Comparison of ENCODE assay signal across 28 mouse cellular contexts in the genomic region with DNA sequence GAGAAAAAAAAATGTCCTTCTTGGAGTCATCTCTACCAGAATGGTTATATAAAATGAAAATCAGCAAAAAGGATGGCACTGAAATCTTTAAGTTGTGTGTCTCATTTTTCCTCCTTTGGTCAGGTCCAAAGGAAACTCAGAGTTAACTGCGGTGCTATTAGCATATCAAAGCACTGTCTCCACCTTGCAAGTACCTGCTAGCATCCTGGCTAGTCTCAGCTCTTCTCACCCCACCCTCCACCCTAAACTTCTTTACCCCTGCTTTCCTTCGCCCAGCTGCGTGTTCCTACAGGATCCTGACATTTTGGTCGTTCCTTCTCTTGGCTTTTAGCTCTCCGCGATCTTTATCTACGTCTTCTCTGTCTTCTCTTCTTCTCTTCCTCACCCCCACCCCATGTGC. TPM values are rescaled to one million over a fixed set of nuclear protein-coding genes. Genes with fewer than 3 reads are reported as not detected.
DNase-seq lines count a peak whose midpoint lies in the region; ATAC-seq and TF ChIP-seq lines count a peak whose summit lies in the region.
"Had no signal": no experiment of that assay in that cellular context is flagged by ENCODE, and none has a peak within 500 bp of the region (broad histone marks: within the 10 kb centered on the region; RNA-seq: fewer than 3 reads in every experiment).

No protein-coding gene starts in this region.

- no peak for DNase-seq in embryonic facial prominence, embryonic 14.5 days (ENCODE audit: low spot score)
- DNase-seq in embryonic facial prominence, embryonic 10.5 days (ENCODE audit: low spot score) = no peak
- no peak for DNase-seq in heart, adult 8-10 months (ENCODE audit: low spot score)
- DNase-seq in hindbrain, postnatal 0 days (ENCODE audit: low spot score) = no peak
- no peak for DNase-seq in hindbrain, embryonic 11.5 days (ENCODE audit: low spot score)
- no peak for DNase-seq in ovary, postnatal 10 days (ENCODE audit: low spot score)
- DNase-seq: adrenal gland, adult 2 months; cerebellum, adult 11 months; cerebellum, adult 9-11 months; forebrain, postnatal 0 days; gastrocnemius, postnatal 36 days; kidney, adult 8-10 months; kidney, postnatal 10 days; lung, adult 18-20 months; lung, postnatal 10 days; right cerebral cortex, adult 18-20 months; right cerebral cortex, postnatal 4 days; thymus, postnatal 14 days had no signal

- peaks cover 21% of the 10 kb centered on the region for H3K27me3 ChIP-seq in embryonic facial prominence, embryonic 14.5 days (replicated peaks; ENCODE audit: control insufficient read depth, insufficient read depth, low read length)
- H3K27me3 ChIP-seq in embryonic facial prominence, embryonic 10.5 days (replicated peaks; ENCODE audit: low read depth, poor library complexity, severe bottlenecking) = peaks cover 52% of the 10 kb centered on the region
- H3K27me3 ChIP-seq in heart, embryonic 13.5 days (replicated peaks) = peaks cover 16% of the 10 kb centered on the region
- H3K27me3 ChIP-seq in hindbrain, postnatal 0 days (ENCODE audit: insufficient read depth, low read length) = no peaks in the 10 kb centered on the region
- peaks cover 12% of the 10 kb centered on the region for H3K27me3 ChIP-seq in hindbrain, embryonic 11.5 days (ENCODE audit: control insufficient read depth, insufficient read depth, low read length)
- H3K27me3 ChIP-seq in myocyte (ENCODE audit: control insufficient read depth, insufficient read depth, insufficient read length) = no peaks in the 10 kb centered on the region

- TF ChIP-seq CTCF in hindbrain, postnatal 0 days (IDR thresholded peaks at IDR 0.05; ENCODE audit: low read depth) = no peak

- no peak overlapping the region for H3K27ac ChIP-seq in embryonic facial prominence, embryonic 14.5 days (replicated peaks; ENCODE audit: low read depth, low read length)
- no peak overlapping the region for H3K27ac ChIP-seq in embryonic facial prominence, embryonic 10.5 days (replicated peaks)
- peak overlapping the region; percentile 89 for H3K27ac ChIP-seq in heart, embryonic 13.5 days (replicated peaks)
- H3K27ac ChIP-seq in hindbrain, postnatal 0 days = no peak overlapping the region
- no peak overlapping the region for H3K27ac ChIP-seq in hindbrain, embryonic 11.5 days (ENCODE audit: low read depth, low read length)
- H3K27ac ChIP-seq: forebrain, embryonic 10.5 days; hindbrain, embryonic 12.5 days; intestine, embryonic 15.5 days; liver, embryonic 12.5 days; midbrain, embryonic 15.5 days; neural tube, embryonic 13.5 days had no signal

- H3ac ChIP-seq in myocyte (ENCODE audit: control insufficient read depth, insufficient read length) = no peak overlapping the region

- H3K4me2 ChIP-seq in embryonic facial prominence, embryonic 14.5 days (ENCODE audit: low read depth, low read length) = no peak overlapping the region
- peak overlapping the region; percentile 75 for H3K4me2 ChIP-seq in heart, embryonic 13.5 days
- H3K4me2 ChIP-seq in hindbrain, postnatal 0 days (ENCODE audit: low read depth, low read length) = 0 out of 2 replicates have a peak overlapping the region, but pooled peaks have one; percentile 96
- no peak overlapping the region for H3K4me2 ChIP-seq in hindbrain, embryonic 11.5 days (replicated peaks; ENCODE audit: low read depth, low read length)
- peak overlapping the region; percentile 97 for H3K4me2 ChIP-seq in myocyte (ENCODE audit: low read depth)

- no peak for TF ChIP-seq POLR2A in myocyte (IDR thresholded peaks at IDR 0.05; ENCODE audit: insufficient read length, low read depth)

- peaks cover 48% of the 10 kb centered on the region for H3K79me2 ChIP-seq in myocyte (ENCODE audit: control insufficient read depth, insufficient read depth)

- ATAC-seq in embryonic facial prominence, embryonic 14.5 days (ENCODE audit: low read depth) = no peak
- ATAC-seq in heart, embryonic 13.5 days (ENCODE audit: extremely low read depth, insufficient number of reproducible peaks, low FRiP score, low TSS enrichment) = no peak
- no peak for ATAC-seq in hindbrain, postnatal 0 days
- no peak for ATAC-seq in hindbrain, embryonic 11.5 days (ENCODE audit: low FRiP score)
- ATAC-seq: liver, embryonic 12.5 days had no signal

- 0 out of 2 replicates have a peak, but pooled peaks cover 3% of the 10 kb centered on the region for H3K4me1 ChIP-seq in embryonic facial prominence, embryonic 14.5 days (ENCODE audit: control insufficient read depth, insufficient read depth, low read length)
- peaks cover 9% of the 10 kb centered on the region for H3K4me1 ChIP-seq in embryonic facial prominence, embryonic 10.5 days
- H3K4me1 ChIP-seq in heart, embryonic 13.5 days = peaks cover 27% of the 10 kb centered on the region
- H3K4me1 ChIP-seq in hindbrain, postnatal 0 days (ENCODE audit: insufficient read depth, low read length) = peaks cover 6% of the 10 kb centered on the region; the same call in 1 of the 2 replicates
- H3K4me1 ChIP-seq in hindbrain, embryonic 11.5 days (replicated peaks; ENCODE audit: control insufficient read depth, insufficient read depth, low read length) = peaks cover 3% of the 10 kb centered on the region; the same call in 1 of the 2 replicates

- H3K4me3 ChIP-seq in embryonic facial prominence, embryonic 14.5 days (ENCODE audit: low read depth, low read length) = peak overlapping the region; percentile 59; the same call in 1 of the 2 replicates
- no peak overlapping the region for H3K4me3 ChIP-seq in embryonic facial prominence, embryonic 10.5 days
- peak overlapping the region; percentile 77 for H3K4me3 ChIP-seq in heart, embryonic 13.5 days
- H3K4me3 ChIP-seq in hindbrain, postnatal 0 days (ENCODE audit: low read length) = no peak overlapping the region
- H3K4me3 ChIP-seq in hindbrain, embryonic 11.5 days (ENCODE audit: low read depth, low read length) = no peak overlapping the region
- peak overlapping the region; percentile 69 for H3K4me3 ChIP-seq in myocyte

- no peaks in the 10 kb centered on the region for H3K9me3 ChIP-seq in embryonic facial prominence, embryonic 14.5 days (ENCODE audit: control insufficient read depth, low read length)
- H3K9me3 ChIP-seq in embryonic facial prominence, embryonic 10.5 days = no peaks in the 10 kb centered on the region
- H3K9me3 ChIP-seq in heart, embryonic 13.5 days = no peaks in the 10 kb centered on the region
- no peaks in the 10 kb centered on the region for H3K9me3 ChIP-seq in hindbrain, postnatal 0 days (ENCODE audit: low read length)
- no peaks in the 10 kb centered on the region for H3K9me3 ChIP-seq in hindbrain, embryonic 11.5 days (ENCODE audit: control insufficient read depth, low read length)
- H3K9me3 ChIP-seq: forebrain, embryonic 10.5 days; hindbrain, embryonic 12.5 days; intestine, embryonic 15.5 days; liver, embryonic 12.5 days; midbrain, embryonic 15.5 days; neural tube, embryonic 13.5 days had no signal

- H3K36me3 ChIP-seq in embryonic facial prominence, embryonic 14.5 days (ENCODE audit: control insufficient read depth, insufficient read depth, low read length) = no peaks in the 10 kb centered on the region
- no peaks in the 10 kb centered on the region for H3K36me3 ChIP-seq in embryonic facial prominence, embryonic 10.5 days (replicated peaks)
- peaks cover 9% of the 10 kb centered on the region; the same call in 1 of the 2 replicates for H3K36me3 ChIP-seq in heart, embryonic 13.5 days
- H3K36me3 ChIP-seq in hindbrain, postnatal 0 days (ENCODE audit: insufficient read depth, low read length) = no peaks in the 10 kb centered on the region
- H3K36me3 ChIP-seq in hindbrain, embryonic 11.5 days (ENCODE audit: control insufficient read depth, insufficient read depth, low read length) = no peaks in the 10 kb centered on the region
- no peaks in the 10 kb centered on the region for H3K36me3 ChIP-seq in myocyte (ENCODE audit: control insufficient read depth, insufficient read depth)
- H3K36me3 ChIP-seq: forebrain, embryonic 10.5 days; hindbrain, embryonic 12.5 days; intestine, embryonic 15.5 days; liver, embryonic 12.5 days; midbrain, embryonic 15.5 days; neural tube, embryonic 13.5 days had no signal

- 50% methylated on average over 7 of the region's 7 CpGs for WGBS in embryonic facial prominence, embryonic 14.5 days
- 50% methylated on average over 7 of the region's 7 CpGs for WGBS in embryonic facial prominence, embryonic 10.5 days
- WGBS in heart, embryonic 13.5 days = 33% methylated on average over 7 of the region's 7 CpGs
- WGBS in hindbrain, postnatal 0 days = 60% methylated on average over 7 of the region's 7 CpGs
- 52% methylated on average over 7 of the region's 7 CpGs for WGBS in hindbrain, embryonic 11.5 days

- H3K9ac ChIP-seq in embryonic facial prominence, embryonic 14.5 days (ENCODE audit: low read depth, low read length) = no peak overlapping the region
- H3K9ac ChIP-seq in heart, embryonic 13.5 days = peak overlapping the region; percentile 95
- H3K9ac ChIP-seq in hindbrain, postnatal 0 days (replicated peaks; ENCODE audit: low read length) = no peak overlapping the region
- no peak overlapping the region for H3K9ac ChIP-seq in hindbrain, embryonic 11.5 days (ENCODE audit: low read depth, low read length)
- H3K9ac ChIP-seq: liver, embryonic 12.5 days had no signal

TF ChIP-seq in myocyte, 11 proteins besides CTCF, POLR2A, EP300 and RAD21 (continues in another document):
- no peak for TF ChIP-seq MYOD1 (IDR thresholded peaks at IDR 0.05; ENCODE audit: control insufficient read depth in 1 of 3, insufficient read length in 2 of 3, low read depth in 2 of 3)
- no peak for TF ChIP-seq POLR2AphosphoS2 (IDR thresholded peaks at IDR 0.05; ENCODE audit: insufficient read length, low read depth)
- TF ChIP-seq USF1 (IDR thresholded peaks at IDR 0.05; ENCODE audit: low read depth) = no peak
- TF ChIP-seq MYOG (IDR thresholded peaks at IDR 0.05; ENCODE audit: control insufficient read depth in 1 of 3, insufficient read depth in 1 of 3, insufficient read length in 2 of 3, low read depth in 2 of 3) = no peak
- no peak for TF ChIP-seq TCF3 (IDR thresholded peaks at IDR 0.05; ENCODE audit: insufficient read length, low read depth)
- no peak for TF ChIP-seq SRF (IDR thresholded peaks at IDR 0.05; ENCODE audit: control insufficient read depth, insufficient read length, low read depth)
- no peak for TF ChIP-seq TCF12 (IDR thresholded peaks at IDR 0.05; ENCODE audit: insufficient read depth, poor library complexity, severe bottlenecking)
- no peak for TF ChIP-seq MAX (IDR thresholded peaks at IDR 0.05; ENCODE audit: low read depth)
- no peak for TF ChIP-seq REST (IDR thresholded peaks at IDR 0.05; ENCODE audit: insufficient read depth, insufficient read length)

RNA-seq across cellular contexts. Expression of gene Bves, which starts 47.2 kb away (rescaled TPM):
- 3.8 and 5.7 TPM in 2 replicates for polyA plus RNA-seq in embryonic facial prominence, embryonic 14.5 days (2014; fragmentation: Nextera tagmentation; extraction: Ambion mirVana)
- 2.3 and 2.5 TPM in 2 replicates for polyA plus RNA-seq in embryonic facial prominence, embryonic 10.5 days (2016; fragmentation: Nextera tagmentation; extraction: Ambion mirVana)
- 71.7 and 84.7 TPM in 2 replicates for polyA plus RNA-seq in heart, embryonic 13.5 days (2015; fragmentation: Nextera tagmentation; extraction: Ambion mirVana)
- 10 to 100 TPM; 29.5 to 34.0 (median 31.9) TPM for total RNA-seq in heart, adult 8-10 months (2022)
- total RNA-seq in hindbrain, postnatal 0 days (2014; rRNA removed) = 0.72 and 2.0 TPM in 2 replicates
- 1.1 TPM in 2 replicates for polyA plus RNA-seq in hindbrain, postnatal 0 days (2015; fragmentation: Nextera tagmentation; extraction: Ambion mirVana)
- 1.9 and 2.4 TPM in 2 replicates for polyA plus RNA-seq in hindbrain, embryonic 11.5 days (2014; fragmentation: Nextera tagmentation; extraction: Ambion mirVana)
- polyA plus RNA-seq in myocyte (2012; fragmentation: generic; extraction: Trizol) = 35.3 TPM
- total RNA-seq: common myeloid progenitor, adult 5-6 weeks; megakaryocyte progenitor cell, adult 5-6 weeks had no signal

Comparison
In these comparisons a context has a peak if more than half of its experiments do, and no peak if none do; other contexts are left out.
1. H3K4me2 ChIP-seq: peak in heart, embryonic 13.5 days (single experiment), hindbrain, postnatal 0 days (single experiment) and myocyte (single experiment); none in embryonic facial prominence, embryonic 14.5 days (single experiment) and hindbrain, embryonic 11.5 days (single experiment).
2. H3K4me3 ChIP-seq: peak in embryonic facial prominence, embryonic 14.5 days (single experiment), heart, embryonic 13.5 days (single experiment) and myocyte (single experiment); none in embryonic facial prominence, embryonic 10.5 days (single experiment), hindbrain, postnatal 0 days (single experiment) and hindbrain, embryonic 11.5 days (single experiment).